Mouse (Mus musculus) left cerebral cortex, postnatal 14 days (tissue): Measurements from ENCODE around the gene Arhgef3. TPM values are rescaled to one million over a fixed set of nuclear protein-coding genes. Genes with fewer than 3 reads are reported as not detected.

Source experiments
- DNase-seq, 2 experiments: peaks; one replicate each; pipeline ENCODE4 v3.0.0; 2021 to 2022; ENCODE audit warnings: low spot score in 2 of 2, mixed read lengths in 1 of 2
- intact Hi-C: fragments of 180-260 bp; cut with DNase I; formaldehyde crosslinking; loops from one replicate; pipeline ENCODE4 v1.15.1; 2025
- total RNA-seq, 2 experiments: library from RNA; stranded (reverse); gene quantifications; 2 replicates each; pipeline ENCODE4 v1.2.3; 2021

The Arhgef3 gene
- total RNA-seq, 2 experiments from 2014 or later: 50.4 to 50.5 TPM

DNA sequence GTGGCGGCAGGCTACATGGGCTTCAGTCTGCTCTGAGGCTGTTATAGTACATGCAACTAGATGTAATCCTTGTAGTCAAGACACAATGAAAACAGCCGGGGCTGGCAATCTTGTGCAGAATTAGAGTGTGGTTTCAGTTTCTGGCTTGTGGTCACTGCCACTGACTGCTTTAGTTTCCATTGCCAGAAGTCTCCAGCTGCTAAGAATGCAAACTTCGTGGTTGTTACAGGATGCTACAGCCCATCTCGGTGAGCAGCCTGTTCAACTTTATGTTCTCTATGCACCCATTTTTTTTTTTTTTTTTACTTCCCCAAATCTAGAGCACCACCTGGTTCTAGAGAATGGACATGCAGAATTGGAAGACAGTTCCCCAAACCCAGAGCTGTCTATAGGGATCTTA, 290.8 kb downstream of the Arhgef3 start:
- intact Hi-C loops: loop anchor here (5.0 kb wide), 1 partner anchor 68 kb away; no protein-coding TSS in a partner anchor
- DNase-seq: no peak

DNA sequence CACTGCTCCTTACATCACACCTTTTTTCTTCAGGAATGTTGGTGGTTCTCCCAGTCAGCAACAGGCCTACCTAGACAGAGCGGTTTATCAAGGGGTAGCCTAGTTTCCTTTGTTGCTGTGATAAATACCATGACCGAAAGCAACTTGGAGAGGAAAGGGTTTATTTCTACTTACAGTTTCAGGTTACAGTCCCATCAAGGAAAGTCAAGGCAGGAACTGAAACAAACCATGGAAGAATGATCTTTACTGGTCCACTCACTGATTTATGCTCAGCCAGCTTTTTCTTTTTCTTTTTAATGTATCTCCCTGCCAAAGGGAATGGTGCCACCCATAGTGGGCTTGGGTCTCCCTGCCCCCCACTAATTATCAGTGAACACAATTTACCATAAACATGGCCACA, 291.2 kb downstream of the Arhgef3 start:
- DNase-seq: no peak
- intact Hi-C loops: loop anchor here (5.0 kb wide), 1 partner anchor 69 kb away; no protein-coding TSS in a partner anchor

DNA sequence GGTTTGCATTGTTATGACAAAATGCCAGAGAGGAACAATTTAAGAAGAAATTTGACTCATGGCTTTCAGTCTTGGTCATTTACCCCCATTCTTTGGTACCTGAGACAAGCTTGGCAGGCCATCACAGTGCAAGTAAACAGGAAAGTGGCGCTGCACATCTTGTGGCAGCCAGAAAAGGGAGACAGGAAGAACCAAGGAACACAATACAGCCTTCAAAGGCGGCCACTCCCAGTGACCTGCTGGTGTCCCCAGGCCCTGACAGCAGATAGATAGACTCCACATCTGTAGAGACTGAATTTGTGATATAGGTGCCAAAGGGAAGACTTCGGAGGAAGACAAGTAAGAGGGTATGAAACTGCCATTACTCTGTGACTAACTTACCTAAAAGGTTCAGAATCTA, 293.5 kb downstream of the Arhgef3 start:
- intact Hi-C loops: loop anchor here (5.0 kb wide), 1 partner anchor 71 kb away; no protein-coding TSS in a partner anchor
- no peak for DNase-seq

DNA sequence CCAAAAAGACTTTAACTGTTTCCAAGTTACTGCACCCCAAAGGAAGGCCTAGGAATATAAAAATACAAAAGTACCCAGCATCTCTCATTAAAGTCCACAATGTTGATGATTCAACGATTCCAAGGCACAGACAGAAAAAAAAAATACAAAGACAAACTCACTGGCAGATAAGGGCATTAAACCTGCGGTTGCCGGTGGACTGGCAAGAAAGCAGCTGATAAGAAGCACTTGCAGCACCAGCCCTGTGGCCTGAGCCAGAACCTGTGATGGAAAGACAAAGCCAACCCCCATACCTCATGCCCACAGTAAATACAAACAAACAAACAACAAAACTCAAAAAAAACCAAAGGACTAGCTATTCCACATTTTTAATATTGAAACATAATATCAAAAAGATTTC, 295.0 kb downstream of the Arhgef3 start:
- no peak for DNase-seq
- intact Hi-C loops: loop anchor here (5.0 to 10.0 kb wide), 2 partner anchors 72 to 305 kb away; no protein-coding TSS in a partner anchor

DNA sequence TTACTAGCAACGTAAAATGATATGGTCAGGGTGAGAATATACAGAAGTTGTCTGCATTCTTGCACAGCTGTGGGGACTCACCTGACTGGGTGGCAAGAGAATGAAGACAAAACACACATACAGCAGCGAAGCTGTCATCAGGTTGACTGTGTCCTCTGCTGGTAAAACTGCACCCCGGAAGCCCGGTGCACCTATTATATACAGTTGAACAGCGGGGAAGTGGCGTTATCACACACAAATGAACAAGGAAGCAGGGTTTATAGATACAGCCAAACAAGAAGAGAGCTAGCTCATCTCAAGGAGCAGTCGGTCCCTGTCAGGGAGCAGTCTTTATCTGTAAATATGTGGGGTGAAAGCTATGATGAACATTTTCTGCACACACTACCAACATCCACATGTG, 296.8 kb downstream of the Arhgef3 start:
- intact Hi-C loops: loop anchor here (10.0 kb wide), 1 partner anchor 307 kb away; no protein-coding TSS in a partner anchor
- DNase-seq: no peak

DNA sequence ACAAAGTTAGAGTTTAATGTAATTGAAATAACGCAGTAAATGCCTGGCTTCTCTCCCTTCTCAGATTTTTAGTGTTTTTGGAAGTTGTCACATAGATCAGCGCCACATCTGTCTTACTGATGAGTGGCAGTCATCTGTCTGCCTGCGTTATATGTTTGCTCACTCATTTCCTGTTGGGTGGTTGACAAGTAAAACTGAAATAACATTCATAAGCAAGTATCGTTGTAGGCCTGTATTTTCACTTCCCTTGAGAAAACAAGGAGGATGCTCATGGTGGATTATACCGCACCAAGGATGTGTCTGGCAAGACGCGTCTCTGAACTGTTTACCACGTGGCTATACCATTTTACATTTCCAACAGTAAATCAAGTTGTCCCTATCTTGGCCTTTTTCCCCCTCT, 298.0 kb downstream of the Arhgef3 start:
- DNase-seq: no peak
- intact Hi-C loops: loop anchor here (10.0 kb wide), 1 partner anchor 308 kb away; no protein-coding TSS in a partner anchor

DNA sequence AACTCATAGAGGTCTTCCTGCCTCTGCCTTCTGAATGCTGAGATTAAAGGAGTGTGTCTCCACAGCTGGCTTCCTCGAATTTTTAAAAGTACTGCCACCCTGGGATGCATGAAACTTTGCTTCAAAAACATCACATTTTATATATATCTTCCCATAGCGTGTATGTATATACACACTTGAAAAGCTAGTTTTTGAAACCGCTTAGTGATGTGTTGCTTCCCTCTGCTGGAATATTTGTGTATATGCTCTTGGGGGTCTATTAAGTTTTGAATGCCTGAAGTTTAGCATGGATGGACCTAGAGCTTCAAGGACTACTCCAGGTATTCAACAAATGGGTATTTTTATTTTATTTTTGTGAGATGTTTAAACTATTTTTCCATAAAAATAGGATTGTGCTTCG, 299.3 kb downstream of the Arhgef3 start:
- intact Hi-C loops: loop anchor here (2.0 to 10.0 kb wide), 2 partner anchors 227 to 309 kb away; no protein-coding TSS in a partner anchor
- DNase-seq: peak; percentile 38 to 55

DNA sequence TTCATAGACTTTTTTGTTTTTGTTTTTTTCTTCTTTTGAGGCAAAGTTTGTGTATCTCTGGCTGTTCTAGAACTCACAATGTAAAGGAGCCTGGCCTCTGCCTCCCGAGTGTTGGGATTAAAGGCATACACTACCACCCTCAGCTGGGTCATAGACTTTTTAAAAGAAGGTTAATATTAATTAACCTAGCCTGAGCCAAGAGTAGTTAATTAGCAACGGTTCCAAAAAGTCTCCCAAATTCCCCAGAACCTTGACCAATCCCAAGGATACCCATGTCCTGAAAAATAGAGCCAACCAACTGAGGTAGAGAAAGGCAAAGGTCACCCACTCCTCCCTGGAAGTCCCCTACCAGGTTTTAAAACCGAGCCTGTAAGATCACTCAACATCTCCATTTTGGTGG, 306.1 kb downstream of the Arhgef3 start:
- intact Hi-C loops: no loop called here

DNA sequence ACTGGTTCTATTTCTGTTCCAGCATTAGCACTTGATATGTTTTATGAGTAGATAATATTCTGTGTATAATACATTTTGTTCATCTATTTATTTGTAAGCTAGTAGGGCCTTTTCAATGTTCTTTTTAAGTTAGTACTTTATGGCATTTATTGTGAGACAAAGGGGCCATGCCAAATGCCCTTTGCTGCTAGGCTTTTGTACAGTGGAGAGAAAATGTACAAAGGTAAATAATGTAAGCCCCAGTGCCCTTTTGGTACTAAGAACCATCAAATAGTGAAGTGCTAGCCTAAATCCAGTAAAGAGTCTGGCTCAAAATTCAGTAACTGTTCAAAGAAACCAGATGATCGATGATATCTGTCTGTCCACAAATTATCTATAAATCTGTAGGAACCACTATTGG, 307.6 kb downstream of the Arhgef3 start:
- intact Hi-C loops: no loop called here
- DNase-seq: no peak

More for the DNA sequence above, 306.1 kb downstream of the Arhgef3 start:
- no peak for DNase-seq

DNA sequence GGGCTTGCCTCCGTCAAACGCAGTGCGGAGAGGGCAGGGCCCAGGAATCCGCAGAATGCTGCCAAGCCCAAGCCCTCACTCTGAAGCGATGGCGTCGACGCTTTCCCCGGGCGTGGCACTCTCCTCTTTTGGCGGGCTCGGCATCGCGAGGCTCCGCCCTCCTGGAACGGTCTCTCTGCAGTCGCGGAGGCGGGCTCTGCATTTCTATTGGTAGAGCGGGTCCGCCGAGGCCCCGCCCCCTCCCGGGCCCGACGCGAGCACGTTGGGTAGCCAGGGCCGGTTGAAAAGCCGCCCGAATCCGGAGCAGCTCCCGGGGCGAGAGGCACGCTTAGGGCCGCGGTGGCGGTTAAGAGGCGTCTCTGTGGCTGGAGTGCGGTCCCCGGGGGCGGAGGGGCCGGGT, 313.9 kb downstream of the Arhgef3 start, which contains the start of gene Fam208a:
Gene Fam208a (plus strand): TSS at position 262 of the 400 bp plus-strand sequence.
- intact Hi-C loops: no loop called here

DNA sequence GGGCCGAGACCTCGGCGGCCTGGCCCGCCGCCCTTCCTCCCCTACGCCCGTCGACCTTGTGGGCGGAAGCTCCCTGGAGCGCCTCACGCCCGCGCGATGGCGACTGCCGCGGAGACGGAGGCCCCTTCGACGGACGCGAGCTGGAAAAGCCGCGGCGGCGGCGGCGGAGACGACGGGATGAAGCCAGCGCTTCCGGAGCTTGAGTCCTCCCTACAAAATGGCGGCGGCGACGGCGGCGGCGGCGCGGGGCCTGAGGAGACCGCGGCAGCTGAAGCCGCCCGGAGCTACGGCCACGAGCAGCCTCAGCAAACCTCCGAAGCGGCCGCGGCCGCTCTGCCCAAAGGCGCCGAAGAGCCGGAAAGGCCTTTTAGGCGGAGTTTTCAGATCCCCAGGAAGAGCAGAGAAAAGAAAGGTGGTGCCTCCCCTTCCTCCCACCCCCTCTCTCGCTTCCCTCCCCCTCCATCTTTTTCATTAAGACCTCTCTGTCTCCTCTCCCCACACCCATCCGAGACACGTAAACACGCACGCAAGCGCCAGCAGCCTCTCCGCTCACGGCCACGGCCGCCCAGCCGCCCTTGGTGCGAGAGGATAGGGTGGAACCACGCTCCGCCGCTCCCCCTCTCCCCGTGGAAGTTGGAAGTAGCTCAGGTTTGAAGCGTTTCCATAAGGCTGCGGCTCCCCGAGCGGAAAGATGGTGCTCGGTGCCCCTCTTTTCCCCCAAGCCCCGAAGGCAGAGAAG, 314.4 kb downstream of the Arhgef3 start:
- intact Hi-C loops: no loop called here

More for the DNA sequence above, 313.9 kb downstream of the Arhgef3 start, which contains the start of gene Fam208a:
- DNase-seq: peak; percentile 92 to 97

DNA sequence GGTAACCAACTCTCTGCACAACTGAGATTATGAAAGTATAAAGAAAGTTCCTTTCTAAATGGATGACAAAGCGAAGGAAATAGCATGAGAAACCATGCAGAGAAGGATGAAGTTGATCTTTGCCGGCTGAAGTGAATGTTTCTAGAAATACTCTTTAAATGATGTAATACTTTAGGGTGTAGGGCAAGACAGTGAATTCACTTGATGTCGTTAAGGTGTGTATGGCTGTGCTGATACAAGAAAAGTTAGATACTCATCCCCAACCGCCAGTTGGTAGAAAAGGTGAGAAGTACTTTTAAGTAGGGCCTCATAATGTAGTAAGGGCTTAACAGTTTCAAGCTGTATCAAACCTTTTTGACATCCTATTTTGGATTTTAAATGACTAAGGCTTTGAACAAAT, 315.6 kb downstream of the Arhgef3 start:
- no peak for DNase-seq
- intact Hi-C loops: no loop called here

More for the DNA sequence above, 314.4 kb downstream of the Arhgef3 start:
- DNase-seq: peak; percentile 85 to 89

DNA sequence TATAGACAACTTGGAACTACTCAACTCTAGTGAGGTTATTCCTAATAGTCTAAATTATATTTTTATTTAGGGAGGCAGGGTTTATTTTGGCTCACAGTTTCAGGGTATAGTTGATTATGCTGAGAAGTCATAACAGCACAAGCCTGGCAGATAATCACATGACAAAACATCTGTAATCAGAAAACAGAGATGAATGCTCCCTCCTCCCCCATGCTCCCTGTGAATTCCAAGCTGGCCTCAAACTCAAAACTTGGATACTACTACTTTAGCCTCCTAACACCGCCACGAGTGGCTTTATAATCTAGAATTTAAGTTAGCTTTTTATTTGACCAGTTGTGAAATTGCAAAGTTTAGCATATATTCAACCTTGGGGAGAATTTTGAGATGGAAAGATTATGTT, 317.4 kb downstream of the Arhgef3 start:
- intact Hi-C loops: no loop called here
- no peak for DNase-seq

DNA sequence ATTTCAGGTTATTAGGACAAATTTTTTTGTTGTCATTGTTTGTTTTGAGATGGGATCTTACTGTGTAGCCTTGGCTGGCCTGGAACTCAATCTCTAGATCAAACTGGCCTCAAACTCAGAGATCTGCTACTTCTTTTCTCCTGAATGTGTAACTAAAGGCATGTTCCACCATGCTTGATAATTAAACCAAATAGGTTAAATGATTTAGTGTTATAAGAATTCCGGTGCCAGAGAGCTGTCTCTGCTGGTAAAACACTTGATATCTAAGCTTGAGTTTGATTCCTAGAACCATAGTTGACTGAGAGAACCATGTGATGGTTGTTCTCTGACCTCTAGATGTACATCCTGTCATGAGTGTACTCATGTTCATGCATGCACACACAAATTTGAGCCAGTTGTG, 321.4 kb downstream of the Arhgef3 start:
- no peak for DNase-seq
- intact Hi-C loops: no loop called here

DNA sequence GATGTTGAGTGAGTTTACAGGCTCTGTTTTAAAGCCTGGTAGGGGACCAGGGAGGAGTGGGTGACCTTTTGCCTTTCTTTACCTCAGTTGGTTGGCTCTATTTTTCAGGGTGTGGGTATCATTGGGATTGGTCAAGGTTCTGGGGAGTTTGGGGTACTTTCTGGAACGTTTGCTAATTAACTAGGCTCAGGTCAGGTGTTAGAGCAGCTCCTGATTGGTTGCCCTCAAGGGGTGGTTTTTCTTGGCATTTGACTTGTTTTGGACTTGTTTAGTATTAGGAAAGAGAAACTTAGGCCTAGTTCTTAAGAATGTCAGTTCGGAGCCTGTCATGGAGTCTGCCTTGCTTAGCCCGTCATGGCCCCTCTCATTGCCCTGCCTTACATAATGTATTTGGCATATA, 322.1 kb downstream of the Arhgef3 start:
- DNase-seq: no peak
- intact Hi-C loops: no loop called here

DNA sequence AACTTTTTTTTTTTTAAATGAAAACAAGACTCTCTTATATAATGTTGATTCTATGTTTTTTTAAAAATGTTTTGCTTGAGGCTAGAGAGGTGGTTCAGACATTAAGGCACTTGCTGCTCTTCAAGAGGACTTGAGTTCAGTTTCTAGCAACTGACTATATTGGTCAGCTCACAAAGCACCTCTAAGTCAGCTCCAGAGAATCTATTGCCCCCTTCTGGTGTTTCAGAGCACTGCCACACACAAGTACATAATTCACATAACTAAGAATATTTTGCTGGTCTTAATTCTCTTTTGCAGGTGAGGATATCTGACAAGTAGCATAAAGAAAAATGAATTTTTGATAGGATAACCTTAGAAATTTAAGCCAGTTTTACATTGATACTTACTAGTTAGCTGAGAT, 326.2 kb downstream of the Arhgef3 start:
- intact Hi-C loops: no loop called here
- DNase-seq: no peak

DNA sequence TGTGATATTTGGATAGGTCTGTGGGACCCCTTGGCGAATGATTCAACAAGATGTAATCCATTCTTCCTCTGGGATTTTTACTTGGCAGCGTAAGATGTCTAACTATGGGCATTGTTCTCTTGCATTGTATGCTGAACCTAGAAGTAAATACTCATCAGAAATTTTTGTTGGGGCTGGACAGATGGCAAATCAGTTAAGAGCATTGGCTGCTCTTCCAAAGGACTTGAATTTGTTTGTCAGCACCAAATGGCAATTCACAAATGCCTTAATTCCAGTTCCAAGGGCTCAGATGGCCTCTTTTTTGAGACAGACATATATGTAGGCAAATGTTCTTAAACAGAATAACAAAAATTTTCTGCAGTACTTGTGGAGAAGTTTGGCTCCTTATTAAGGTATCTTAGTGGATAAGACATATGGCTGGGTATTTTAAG, 330.2 kb downstream of the Arhgef3 start:
- intact Hi-C loops: no loop called here

DNA sequence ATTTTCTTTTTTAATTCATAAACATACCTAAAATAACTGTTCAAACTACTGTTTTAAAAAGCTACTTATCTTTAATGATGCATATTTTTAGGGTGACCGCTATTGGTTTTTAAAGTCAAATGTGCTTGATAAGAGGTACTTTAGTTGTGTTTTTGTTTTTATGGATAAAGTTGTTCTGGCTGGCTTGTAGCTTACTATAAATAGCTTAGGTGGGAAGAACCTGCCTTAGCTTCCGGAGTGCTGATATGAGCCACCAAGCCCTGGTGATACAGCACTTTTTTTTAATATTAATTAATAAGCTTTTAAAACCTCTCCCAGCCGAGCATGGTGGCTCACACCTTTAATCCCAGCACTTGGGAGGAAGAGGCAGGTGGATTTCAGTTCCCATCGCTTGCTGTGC, 332.3 kb downstream of the Arhgef3 start:
- no peak for DNase-seq

More for the DNA sequence above, 330.2 kb downstream of the Arhgef3 start:
- no peak for DNase-seq

More for the DNA sequence above, 332.3 kb downstream of the Arhgef3 start:
- intact Hi-C loops: no loop called here
